Mouse (Mus musculus) skeletal muscle tissue, adult 2 months (tissue): ENCODE results near the gene Atp2a2.

Experiments
- DNase-seq: peaks from one replicate; pipeline ENCODE4 v3.0.0-alpha.2; 2012; ENCODE audit warnings: low read depth, low spot score

The Atp2a2 gene

DNA sequence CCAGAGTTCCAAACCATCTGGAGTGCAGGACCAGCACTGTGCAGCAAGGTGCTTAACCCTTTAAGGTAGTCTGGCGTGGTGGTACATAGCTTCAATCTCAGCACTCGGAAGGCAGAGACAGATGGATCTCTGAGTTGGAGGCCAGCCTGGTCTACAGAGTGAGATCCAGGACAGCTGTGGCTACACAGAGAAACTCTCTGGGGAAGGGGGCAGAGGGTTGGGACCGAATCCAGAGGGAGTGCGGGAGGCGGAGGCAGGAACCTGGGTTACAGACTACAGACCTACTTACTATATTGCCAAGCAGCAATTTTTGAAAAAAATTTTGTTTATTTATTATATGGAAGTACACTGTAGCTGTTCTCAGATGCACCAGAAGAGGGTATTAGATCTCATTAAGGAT is 87.7 kb downstream of the Atp2a2 start:
- DNase-seq = no peak

DNA sequence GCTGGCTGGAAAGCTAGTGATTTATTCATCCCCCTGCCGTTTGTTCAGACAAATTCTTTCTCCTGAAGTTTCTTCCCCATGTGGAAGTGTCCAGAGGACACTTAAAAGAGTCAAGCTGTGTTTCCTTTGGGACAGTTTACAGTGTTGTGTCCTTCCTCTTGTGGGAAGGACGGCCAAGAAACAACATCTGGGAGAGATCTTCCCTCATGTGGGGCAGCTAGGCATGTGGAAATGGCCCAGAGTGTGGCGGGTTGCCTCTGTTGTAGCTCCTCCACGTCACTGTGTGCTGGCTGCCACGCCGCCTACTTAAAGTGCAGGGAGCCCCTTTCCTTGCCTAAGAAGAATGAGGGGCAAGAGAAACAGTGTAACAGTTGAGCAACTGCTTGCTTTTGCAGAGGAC is 89.2 kb downstream of the Atp2a2 start:
- DNase-seq = peak; percentile 41

DNA sequence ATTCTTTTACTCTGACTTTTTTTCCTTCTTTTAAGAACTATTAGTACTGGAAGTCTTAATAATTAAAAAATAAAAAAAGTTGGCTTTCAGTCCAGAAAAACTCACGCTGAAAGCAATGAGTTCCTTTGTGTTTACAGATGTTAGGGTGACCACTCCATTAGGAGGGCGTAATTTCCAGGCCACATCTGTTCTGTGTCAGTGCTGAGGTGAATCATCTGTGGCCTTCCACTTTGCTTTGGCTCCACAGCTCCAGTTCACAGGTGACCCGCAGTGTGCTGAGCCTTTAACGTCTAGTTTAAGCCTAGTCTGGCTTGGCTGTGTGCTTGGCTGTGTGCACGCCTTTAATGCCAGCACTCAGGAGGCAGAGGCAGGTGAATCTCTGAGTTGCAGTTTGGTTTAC is 90.1 kb downstream of the Atp2a2 start:
- DNase-seq = no peak

DNA sequence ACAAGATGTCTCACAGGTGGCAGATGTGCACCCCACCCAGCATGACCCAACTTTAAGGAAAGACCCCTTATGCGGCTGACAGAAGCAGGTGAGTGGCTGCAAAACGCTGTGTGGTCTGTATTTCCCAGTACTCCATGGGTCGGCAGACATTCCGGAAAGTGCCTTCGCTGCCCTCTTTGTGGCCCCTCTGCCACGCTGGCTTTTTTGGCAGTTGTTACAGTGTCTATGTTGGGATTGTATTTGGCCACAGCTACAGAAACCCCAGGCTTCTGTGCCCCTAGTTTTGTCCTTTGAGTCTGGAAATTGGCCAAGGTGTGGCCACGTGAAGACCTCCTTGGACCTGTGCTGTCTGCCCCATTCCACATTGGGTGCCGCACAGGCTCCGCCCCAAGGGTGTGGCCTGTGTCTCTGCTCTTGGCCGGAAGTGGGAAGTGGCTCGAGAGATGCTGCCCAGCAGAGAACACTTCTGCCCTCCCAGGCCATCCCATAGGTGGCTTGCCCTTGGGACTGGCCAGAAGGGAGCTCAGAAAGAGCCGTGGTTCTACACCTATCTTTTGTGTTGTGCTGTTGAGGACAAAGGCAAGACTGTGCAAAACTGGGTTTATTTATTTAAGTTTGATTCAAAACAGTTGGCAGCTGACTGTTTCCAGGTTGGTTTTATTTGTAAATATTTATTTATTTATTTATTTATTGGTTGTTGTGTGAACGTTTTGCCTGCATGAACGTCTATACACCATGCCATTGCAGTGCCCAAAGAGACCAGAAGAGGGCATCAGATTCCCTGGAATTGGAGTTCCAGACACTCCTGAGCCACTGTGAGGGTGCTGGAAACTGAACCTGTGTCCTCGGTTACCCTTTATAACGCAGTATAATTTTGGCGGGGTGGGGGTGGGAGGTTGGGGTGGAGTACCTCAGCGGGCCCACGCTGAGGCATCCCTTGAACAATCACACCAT is 92.1 kb downstream of the Atp2a2 start:
- no peak for DNase-seq

DNA sequence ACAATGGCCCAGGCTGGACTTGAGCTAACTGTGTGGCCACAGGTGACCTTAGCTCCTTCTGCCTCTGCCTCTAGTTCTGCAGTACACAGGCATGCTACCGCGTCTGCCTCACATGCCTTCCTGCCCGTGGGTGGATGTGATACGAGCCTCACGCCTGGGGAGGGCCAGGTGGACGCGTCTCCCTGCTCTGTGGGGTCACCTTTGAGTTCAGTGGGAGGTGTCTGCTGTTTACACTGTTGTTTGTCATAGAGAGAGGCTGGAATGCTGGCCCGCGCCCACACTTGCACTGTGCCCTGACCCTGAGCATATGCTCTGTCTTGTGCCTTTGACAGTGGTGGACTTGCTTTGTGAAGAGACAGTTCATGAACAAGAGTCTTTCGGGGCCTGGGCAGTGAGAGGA is 96.5 kb downstream of the Atp2a2 start:
- no peak for DNase-seq
